Mouse (Mus musculus): Measurements from ENCODE around the gene Trappc11. TPM values are rescaled to one million over a fixed set of nuclear protein-coding genes. Genes with fewer than 3 reads are reported as not detected.

Gene Trappc11
- 29.6 and 35.2 TPM in 2 replicates for polyA plus RNA-seq (2016; fragmentation: Nextera tagmentation; extraction: Ambion mirVana)

GRCm38 (mm10) chr8:47533344-47534125 lies at the start of gene Trappc11, which contains the start of gene Rwdd4a:
Gene Trappc11 (minus strand): TSS chr8:47533470.
Gene Rwdd4a (plus strand): TSS chr8:47533664.
- peak; percentile 89 for DNase-seq (ENCODE audit: low spot score)
- under 1% methylated on average over 65 of the region's 65 CpGs for WGBS
- Histone ChIP-seq H3K4me3 (peak within 1 kb of the TSS; percentile 92), H3K36me3 (peaks cover 28% of the 10 kb centered on the region), H3K4me1 (peaks cover 21% of the 10 kb centered on the region), H3K9me3 (replicated peaks) (no peaks in the 10 kb centered on the region), H3K27ac (peak within 1 kb of the TSS; percentile 93), H3K27me3 (ENCODE audit: low read depth, poor library complexity, severe bottlenecking) (no peaks in the 10 kb centered on the region)

- WGBS, result 86% methylated on average over 7 of the region's 7 CpGs
- DNase-seq (ENCODE audit: low spot score), result no peak
- Histone ChIP-seq H3K27ac (no peak overlapping the region), H3K4me1 (no peaks in the 10 kb centered on the region), H3K36me3 (no peaks in the 10 kb centered on the region), H3K9me3 (replicated peaks) (no peaks in the 10 kb centered on the region), H3K27me3 (ENCODE audit: low read depth, poor library complexity, severe bottlenecking) (no peaks in the 10 kb centered on the region), H3K4me3 (no peak overlapping the region)
Measured at GRCm38 (mm10) chr8:47581454-47581853, 48.2 kb upstream of the Trappc11 start.

- H3K27ac ChIP-seq, result no peak overlapping the region
- no peak overlapping the region for H3K4me3 ChIP-seq
- H3K36me3 ChIP-seq, result no peaks in the 10 kb centered on the region
- 92% methylated on average over 7 of the region's 7 CpGs for whole genome bisulfite sequencing
- no peaks in the 10 kb centered on the region for H3K9me3 ChIP-seq (replicated peaks)
- DNase-seq (ENCODE audit: low spot score), result no peak
- H3K27me3 ChIP-seq (ENCODE audit: low read depth, poor library complexity, severe bottlenecking), result no peaks in the 10 kb centered on the region
- no peaks in the 10 kb centered on the region for H3K4me1 ChIP-seq
Measured at GRCm38 (mm10) chr8:47573482-47573881, 40.2 kb upstream of the Trappc11 start.

GRCm38 (mm10) chr8:47570161-47570560 lies 36.9 kb upstream of the Trappc11 start:
- 93% methylated on average over 6 of the region's 6 CpGs for WGBS
- Histone ChIP-seq H3K9me3 (replicated peaks) (no peaks in the 10 kb centered on the region), H3K4me3 (no peak overlapping the region), H3K27ac (no peak overlapping the region), H3K27me3 (ENCODE audit: low read depth, poor library complexity, severe bottlenecking) (no peaks in the 10 kb centered on the region), H3K36me3 (no peaks in the 10 kb centered on the region), H3K4me1 (no peaks in the 10 kb centered on the region)
- DNase-seq (ENCODE audit: low spot score), result no peak

GRCm38 (mm10) chr8:47568098-47568497 lies 34.8 kb upstream of the Trappc11 start:
- Histone ChIP-seq H3K27ac (no peak overlapping the region), H3K9me3 (replicated peaks) (no peaks in the 10 kb centered on the region), H3K36me3 (no peaks in the 10 kb centered on the region), H3K4me3 (no peak overlapping the region), H3K27me3 (ENCODE audit: low read depth, poor library complexity, severe bottlenecking) (no peaks in the 10 kb centered on the region), H3K4me1 (no peaks in the 10 kb centered on the region)
- DNase-seq (ENCODE audit: low spot score), result no peak
- 85% methylated on average over 5 of the region's 5 CpGs for WGBS

- Histone ChIP-seq H3K9me3 (replicated peaks) (no peaks in the 10 kb centered on the region), H3K27me3 (ENCODE audit: low read depth, poor library complexity, severe bottlenecking) (no peaks in the 10 kb centered on the region), H3K36me3 (no peaks in the 10 kb centered on the region), H3K27ac (no peak overlapping the region), H3K4me1 (no peaks in the 10 kb centered on the region), H3K4me3 (no peak overlapping the region)
- 96% methylated on average over 6 of the region's 6 CpGs for WGBS
- no peak for DNase-seq (ENCODE audit: low spot score)
Measured at GRCm38 (mm10) chr8:47566551-47566950, 33.3 kb upstream of the Trappc11 start.

GRCm38 (mm10) chr8:47560801-47561200 lies 27.5 kb upstream of the Trappc11 start:
- 92% methylated on average over 7 of the region's 7 CpGs for WGBS
- Histone ChIP-seq H3K36me3 (no peaks in the 10 kb centered on the region), H3K9me3 (replicated peaks) (no peaks in the 10 kb centered on the region), H3K4me3 (no peak overlapping the region), H3K27ac (no peak overlapping the region), H3K27me3 (ENCODE audit: low read depth, poor library complexity, severe bottlenecking) (no peaks in the 10 kb centered on the region), H3K4me1 (no peaks in the 10 kb centered on the region)
- DNase-seq (ENCODE audit: low spot score), result no peak

GRCm38 (mm10) chr8:47558274-47558673 lies 25.0 kb upstream of the Trappc11 start:
- H3K4me3 ChIP-seq, result no peak overlapping the region
- H3K27me3 ChIP-seq (ENCODE audit: low read depth, poor library complexity, severe bottlenecking), result no peaks in the 10 kb centered on the region
- no peaks in the 10 kb centered on the region for H3K9me3 ChIP-seq (replicated peaks)
- peaks cover 6% of the 10 kb centered on the region for H3K36me3 ChIP-seq
- no peaks in the 10 kb centered on the region for H3K4me1 ChIP-seq
- no peak overlapping the region for H3K27ac ChIP-seq
- no peak for DNase-seq (ENCODE audit: low spot score)
- 74% methylated on average over 7 of the region's 7 CpGs for WGBS

GRCm38 (mm10) chr8:47556446-47556845 lies 23.2 kb upstream of the Trappc11 start:
- H3K27ac ChIP-seq, result no peak overlapping the region
- no peaks in the 10 kb centered on the region for H3K9me3 ChIP-seq (replicated peaks)
- peaks cover 13% of the 10 kb centered on the region for H3K36me3 ChIP-seq
- DNase-seq (ENCODE audit: low spot score), result no peak
- H3K4me1 ChIP-seq, result no peaks in the 10 kb centered on the region
- no peaks in the 10 kb centered on the region for H3K27me3 ChIP-seq (ENCODE audit: low read depth, poor library complexity, severe bottlenecking)
- WGBS, result 89% methylated on average over 7 of the region's 7 CpGs
- H3K4me3 ChIP-seq, result no peak overlapping the region

- Histone ChIP-seq H3K27ac (no peak overlapping the region), H3K4me3 (no peak overlapping the region), H3K4me1 (no peaks in the 10 kb centered on the region), H3K9me3 (replicated peaks) (no peaks in the 10 kb centered on the region), H3K27me3 (ENCODE audit: low read depth, poor library complexity, severe bottlenecking) (no peaks in the 10 kb centered on the region), H3K36me3 (peaks cover 41% of the 10 kb centered on the region)
- no peak for DNase-seq (ENCODE audit: low spot score)
- WGBS, result 85% methylated on average over 6 of the region's 6 CpGs
Measured at GRCm38 (mm10) chr8:47553613-47554012, 20.3 kb upstream of the Trappc11 start.

- Histone ChIP-seq H3K27ac (no peak overlapping the region), H3K27me3 (ENCODE audit: low read depth, poor library complexity, severe bottlenecking) (no peaks in the 10 kb centered on the region), H3K4me1 (no peaks in the 10 kb centered on the region), H3K9me3 (replicated peaks) (no peaks in the 10 kb centered on the region), H3K4me3 (no peak overlapping the region), H3K36me3 (peaks cover 88% of the 10 kb centered on the region)
- WGBS, result 98% methylated on average over 10 of the region's 10 CpGs
- DNase-seq (ENCODE audit: low spot score), result no peak
Measured at GRCm38 (mm10) chr8:47547102-47547501, 13.8 kb upstream of the Trappc11 start.

- H3K4me3 ChIP-seq, result no peak overlapping the region
- no peak overlapping the region for H3K27ac ChIP-seq
- peaks cover 82% of the 10 kb centered on the region for H3K36me3 ChIP-seq
- H3K27me3 ChIP-seq (ENCODE audit: low read depth, poor library complexity, severe bottlenecking), result no peaks in the 10 kb centered on the region
- no peaks in the 10 kb centered on the region for H3K4me1 ChIP-seq
- no peaks in the 10 kb centered on the region for H3K9me3 ChIP-seq (replicated peaks)
- 89% methylated on average over 5 of the region's 5 CpGs for WGBS
- no peak for DNase-seq (ENCODE audit: low spot score)
Measured at GRCm38 (mm10) chr8:47544094-47544493, 10.8 kb upstream of the Trappc11 start.

- no peaks in the 10 kb centered on the region for H3K4me1 ChIP-seq
- no peaks in the 10 kb centered on the region for H3K9me3 ChIP-seq (replicated peaks)
- 97% methylated on average over 16 of the region's 16 CpGs for WGBS
- H3K4me3 ChIP-seq, result no peak overlapping the region
- H3K27ac ChIP-seq, result no peak overlapping the region
- no peaks in the 10 kb centered on the region for H3K27me3 ChIP-seq (ENCODE audit: low read depth, poor library complexity, severe bottlenecking)
- DNase-seq (ENCODE audit: low spot score), result no peak
- H3K36me3 ChIP-seq, result peaks cover 79% of the 10 kb centered on the region
Measured at GRCm38 (mm10) chr8:47542746-47543145, 9.5 kb upstream of the Trappc11 start.

Measured in limb, embryonic 10.5 days (tissue).